29 mouse cellular contexts compared by ENCODE assay signal in the genomic region with DNA sequence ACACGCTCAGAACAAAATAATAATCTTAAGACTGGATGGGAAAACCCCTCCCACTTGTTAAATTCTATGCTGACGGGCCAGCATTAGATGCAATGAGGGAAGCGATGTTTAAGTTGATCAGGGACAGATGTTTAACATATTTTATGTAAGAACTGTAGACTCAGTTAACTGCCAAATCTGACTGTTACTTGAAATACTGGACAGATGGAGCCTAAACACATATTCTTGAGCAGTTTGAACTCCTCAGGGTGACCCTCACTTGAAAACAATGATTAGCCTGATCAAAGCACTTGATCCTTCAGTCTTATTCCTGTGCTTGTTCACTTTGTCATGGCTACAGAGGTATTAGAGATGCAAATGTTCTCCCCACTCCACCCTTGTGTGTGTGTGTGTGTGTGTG.
DNase-seq lines count a peak whose midpoint lies in the region; ATAC-seq and TF ChIP-seq lines count a peak whose summit lies in the region.
"Had no signal": no experiment of that assay in that cellular context is flagged by ENCODE, and none has a peak within 500 bp of the region (broad histone marks: within the 10 kb centered on the region; RNA-seq: fewer than 3 reads in every experiment).

No protein-coding gene starts in this region.

- 36% methylated on average over 3 of the region's 3 CpGs for WGBS in embryonic facial prominence, embryonic 14.5 days
- 86% methylated on average over 3 of the region's 3 CpGs for whole genome bisulfite sequencing in embryonic facial prominence, embryonic 10.5 days
- 43% methylated on average over 3 of the region's 3 CpGs for WGBS in lung, embryonic 14.5 days

- peak; percentile 75; the same call in 1 of the 2 replicates for ATAC-seq in embryonic facial prominence, embryonic 14.5 days (ENCODE audit: low read depth)
- peak; percentile 52; the same call in 1 of the 2 replicates for ATAC-seq in lung, embryonic 14.5 days (ENCODE audit: insufficient read depth)
- ATAC-seq: activated CD4-positive, CD25-positive, alpha-beta regulatory T cell, adult 4 months; forebrain, embryonic 16.5 days; intestine, postnatal 0 days had no signal

- no peaks in the 10 kb centered on the region for H3K36me3 ChIP-seq in embryonic facial prominence, embryonic 14.5 days (ENCODE audit: control insufficient read depth, insufficient read depth, low read length)
- no peaks in the 10 kb centered on the region for H3K36me3 ChIP-seq in embryonic facial prominence, embryonic 10.5 days (replicated peaks)
- H3K36me3 ChIP-seq in lung, embryonic 14.5 days (ENCODE audit: insufficient read depth), result no peaks in the 10 kb centered on the region
- H3K36me3 ChIP-seq: limb, embryonic 13.5 days; liver, embryonic 13.5 days; midbrain, embryonic 10.5 days; neural tube, embryonic 12.5 days had no signal

- H3K4me3 ChIP-seq in embryonic facial prominence, embryonic 14.5 days (ENCODE audit: low read depth, low read length), result no peak overlapping the region
- H3K4me3 ChIP-seq in embryonic facial prominence, embryonic 10.5 days, result no peak overlapping the region
- no peak overlapping the region for H3K4me3 ChIP-seq in lung, embryonic 14.5 days (ENCODE audit: low read depth, low read length)
- H3K4me3 ChIP-seq: left cerebral cortex, adult 2 months; limb, embryonic 13.5 days; liver, embryonic 13.5 days; midbrain, embryonic 10.5 days; myocyte; neural tube, embryonic 12.5 days had no signal

- intact Hi-C loops in gastrocnemius, postnatal 14 days (cut with DNase I; ENCODE audit: low total_unique reads), result no loop called here

- H3K9me3 ChIP-seq in embryonic facial prominence, embryonic 14.5 days (ENCODE audit: control insufficient read depth, low read length), result no peaks in the 10 kb centered on the region
- H3K9me3 ChIP-seq in embryonic facial prominence, embryonic 10.5 days, result no peaks in the 10 kb centered on the region
- H3K9me3 ChIP-seq in lung, embryonic 14.5 days (ENCODE audit: low read depth, low read length), result no peaks in the 10 kb centered on the region
- H3K9me3 ChIP-seq: limb, embryonic 13.5 days; liver, embryonic 13.5 days; midbrain, embryonic 10.5 days; neural tube, embryonic 12.5 days had no signal

- no peaks in the 10 kb centered on the region for H3K27me3 ChIP-seq in embryonic facial prominence, embryonic 14.5 days (replicated peaks; ENCODE audit: control insufficient read depth, insufficient read depth, low read length)
- H3K27me3 ChIP-seq in embryonic facial prominence, embryonic 10.5 days (replicated peaks; ENCODE audit: low read depth, poor library complexity, severe bottlenecking), result no peaks in the 10 kb centered on the region
- H3K27me3 ChIP-seq in lung, embryonic 14.5 days (ENCODE audit: insufficient read depth, low read length), result no peaks in the 10 kb centered on the region
- H3K27me3 ChIP-seq: limb, embryonic 13.5 days; liver, embryonic 13.5 days; neural tube, embryonic 12.5 days had no signal

- no peak for TF ChIP-seq CTCF in lung, embryonic 14.5 days (IDR thresholded peaks at IDR 0.05; ENCODE audit: low read depth)

- H3K9ac ChIP-seq in embryonic facial prominence, embryonic 14.5 days (ENCODE audit: low read depth, low read length), result no peak overlapping the region
- H3K9ac ChIP-seq in lung, embryonic 14.5 days, result no peak overlapping the region
- H3K9ac ChIP-seq: hindbrain, embryonic 14.5 days; limb, embryonic 13.5 days; liver, embryonic 13.5 days; neural tube, embryonic 12.5 days had no signal

- 0 out of 2 replicates have a peak overlapping the region, but pooled peaks have one; percentile 15 for H3K27ac ChIP-seq in embryonic facial prominence, embryonic 14.5 days (replicated peaks; ENCODE audit: low read depth, low read length)
- no peak overlapping the region for H3K27ac ChIP-seq in embryonic facial prominence, embryonic 10.5 days (replicated peaks)
- no peak overlapping the region for H3K27ac ChIP-seq in lung, embryonic 14.5 days (ENCODE audit: low read depth)
- H3K27ac ChIP-seq: hindbrain, embryonic 14.5 days; left cerebral cortex, adult 2 months; liver, embryonic 13.5 days; neural tube, embryonic 12.5 days had no signal

- peaks cover 5% of the 10 kb centered on the region; the same call in 1 of the 2 replicates for H3K4me1 ChIP-seq in embryonic facial prominence, embryonic 14.5 days (ENCODE audit: control insufficient read depth, insufficient read depth, low read length)
- no peaks in the 10 kb centered on the region for H3K4me1 ChIP-seq in embryonic facial prominence, embryonic 10.5 days
- peaks cover 4% of the 10 kb centered on the region; the same call in 1 of the 2 replicates for H3K4me1 ChIP-seq in lung, embryonic 14.5 days (ENCODE audit: insufficient read depth)
- H3K4me1 ChIP-seq: liver, embryonic 13.5 days; midbrain, embryonic 10.5 days; neural tube, embryonic 12.5 days had no signal

- peak; percentile 87 for DNase-seq in embryonic facial prominence, embryonic 14.5 days (ENCODE audit: low spot score)
- no peak for DNase-seq in embryonic facial prominence, embryonic 10.5 days (ENCODE audit: low spot score)
- DNase-seq in lung, embryonic 14.5 days, result peak; percentile 50
- no peak for DNase-seq in lung, postnatal 4 days
- DNase-seq in ZHBTc4 (ENCODE audit: low read depth, low spot score), result peak; percentile 86
- no peak for DNase-seq in gastrocnemius, postnatal 14 days
- DNase-seq in left cerebral cortex, adult 11 months (ENCODE audit: low spot score), result no peak
- DNase-seq: adrenal gland, postnatal 10 days; cerebellum, adult 8-10 months; cerebellum, postnatal 25 days; heart, postnatal 10 days; kidney, adult 9 months; kidney, postnatal 14 days; liver, embryonic 13.5 days; lung, adult 18-20 months; lung, postnatal 10 days; right cerebral cortex, adult 18-20 months; spleen, adult 18-20 months; thymus, postnatal 14 days had no signal

- H3K4me2 ChIP-seq in embryonic facial prominence, embryonic 14.5 days (ENCODE audit: low read depth, low read length), result no peak overlapping the region
- H3K4me2 ChIP-seq in lung, embryonic 14.5 days, result no peak overlapping the region
- H3K4me2 ChIP-seq: heart, embryonic 11.5 days; hindbrain, embryonic 14.5 days; limb, embryonic 13.5 days; liver, embryonic 13.5 days; neural tube, embryonic 12.5 days had no signal

Comparison
In these comparisons a context has a peak if more than half of its experiments do, and no peak if none do; other contexts are left out.
1. DNase-seq: peak in embryonic facial prominence, embryonic 14.5 days (single experiment), lung, embryonic 14.5 days (single experiment) and ZHBTc4 (single experiment); none in embryonic facial prominence, embryonic 10.5 days (single experiment), lung, postnatal 4 days (0 of 2), gastrocnemius, postnatal 14 days (single experiment) and left cerebral cortex, adult 11 months (single experiment).